Mouse (Mus musculus) ES-E14 (cell line): ENCODE measurements around the gene 2310057M21Rik. TPM values are rescaled to one million over a fixed set of nuclear protein-coding genes. Genes with fewer than 3 reads are reported as not detected.

ENCODE experiments used
- DNase-seq: peaks from one replicate; pipeline ENCODE4 v3.0.0-alpha.2; 2013; ENCODE audit warnings: low read depth, low spot score
- H3K27ac ChIP-seq: 2 replicates; pipeline ENCODE4 v1.5.1; 2012; ENCODE audit warnings: low read depth, mild to moderate bottlenecking, low read length, moderate library complexity, mixed read lengths; ENCODE audit not compliant: poor library complexity, insufficient read depth, severe bottlenecking
- H3K36me3 ChIP-seq: 2 replicates; pipeline ENCODE4 v1.6.1; 2012; ENCODE audit warnings: mild to moderate bottlenecking, low read length, moderate library complexity, mixed read lengths; ENCODE audit not compliant: control insufficient read depth, poor library complexity, insufficient read depth, severe bottlenecking
- H3K4me1 ChIP-seq, 2 experiments: fragments of 150-350 bp in 1 of 2; sonication (generic) in 1 of 2; 2 replicates each; pipeline ENCODE4 v1.6.1; 2012; ENCODE audit warnings: low read length in 2 of 2, mild to moderate bottlenecking in 1 of 2, mixed read lengths in 1 of 2; ENCODE audit not compliant: control insufficient read depth in 2 of 2, insufficient read depth in 2 of 2, poor library complexity in 1 of 2
- H3K4me3 ChIP-seq, 2 experiments: fragments of 150-350 bp in 1 of 2; sonication (generic) in 1 of 2; 2 replicates each; pipeline ENCODE4 v1.5.1; 2012; ENCODE audit warnings: low read length in 2 of 2, low read depth in 1 of 2, mild to moderate bottlenecking in 1 of 2, mixed read lengths in 1 of 2; ENCODE audit not compliant: insufficient read depth in 1 of 2, poor library complexity in 1 of 2, severe bottlenecking in 1 of 2
- H3K9ac ChIP-seq: 2 replicates; pipeline ENCODE4 v1.6.1; 2012; ENCODE audit warnings: low read depth, mild to moderate bottlenecking, low read length, mixed read lengths; ENCODE audit not compliant: poor library complexity, insufficient read depth, severe bottlenecking
- H3K9me3 ChIP-seq: fragments of 150-350 bp; sonication (generic); 2 replicates; pipeline ENCODE4 v1.6.1; 2012; ENCODE audit warnings: low read depth, mild to moderate bottlenecking, low read length; ENCODE audit not compliant: control insufficient read depth, insufficient read depth
- CHD2 ChIP-seq: IDR thresholded peaks from 2 replicates; pipeline ENCODE4 v1.6.1; 2014; ENCODE audit warnings: mild to moderate bottlenecking, low read depth, low read length, inconsistent platforms
- HCFC1 ChIP-seq: IDR thresholded peaks from 2 replicates; pipeline ENCODE4 v1.6.1; 2012; ENCODE audit warnings: low read length, inconsistent platforms, borderline replicate concordance; ENCODE audit not compliant: insufficient read depth
- MAFK ChIP-seq: IDR thresholded peaks from 2 replicates; pipeline ENCODE4 v1.6.1; 2014; ENCODE audit warnings: mild to moderate bottlenecking, low read depth, low read length, inconsistent platforms; ENCODE audit not compliant: insufficient read depth
- ZC3H11A ChIP-seq: IDR thresholded peaks from 2 replicates; pipeline ENCODE4 v1.6.1; 2012; ENCODE audit warnings: low read depth, mild to moderate bottlenecking, inconsistent platforms, low read length, borderline replicate concordance
- ZNF384 ChIP-seq: IDR thresholded peaks from 2 replicates; pipeline ENCODE4 v1.6.1; 2012; ENCODE audit warnings: low read depth, low read length, inconsistent platforms
- in situ Hi-C, 2 experiments: fragments of 600-800 bp; cut with MboI; formaldehyde crosslinking; loops; one replicate each; pipeline ENCODE4 v1.15.1; 2025; ENCODE audit warnings: low sequenced_read_pairs in 2 of 2, inconsistent platforms in 1 of 2; ENCODE audit not compliant: unreplicated experiment in 2 of 2
- total RNA-seq: library from RNA; depleted of rRNA; stranded (reverse); fragments of 300-350 nt; gene quantifications from 2 replicates; pipeline ENCODE4 v1.2.3, GENCODE M21; 2012

2310057M21Rik gene
- total RNA-seq, 1 experiment = 23.1 TPM

DNA sequence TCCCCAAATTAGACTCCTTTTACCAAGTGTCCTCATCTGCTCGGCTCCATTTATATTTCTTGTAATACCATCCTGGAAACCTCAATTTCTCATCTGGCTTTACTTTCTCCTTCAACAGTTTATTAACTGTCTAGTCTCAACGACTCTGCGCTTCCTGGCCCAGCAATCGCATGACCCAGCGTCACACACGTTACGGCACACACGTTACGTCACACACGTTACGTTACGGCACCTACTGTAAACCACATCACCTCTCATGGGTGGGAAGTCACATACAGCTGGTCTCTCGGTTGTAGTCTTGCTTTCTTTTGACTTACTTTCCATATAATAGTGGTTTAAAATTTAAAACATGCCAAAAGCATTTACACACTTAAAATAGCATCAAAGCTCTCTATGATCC is 6.5 kb downstream of the 2310057M21Rik start:
- in situ Hi-C loops = no loop called here
- Histone ChIP-seq H3K36me3 (peaks cover 23% of the 10 kb centered on the region), H3K27ac (no peak overlapping the region), H3K9me3 (no peaks in the 10 kb centered on the region), H3K4me1 (no peaks in the 10 kb centered on the region), H3K9ac (no peak overlapping the region), H3K4me3 (no peak overlapping the region)
- DNase-seq = no peak
- TF ChIP-seq CHD2 = no peak

- Histone ChIP-seq H3K9ac (no peak overlapping the region), H3K4me1 (peaks cover 0 to 2% of the 10 kb centered on the region in 2 experiments; a peak in 1 of 4 replicates), H3K36me3 (peaks cover 23% of the 10 kb centered on the region), H3K27ac (no peak overlapping the region), H3K4me3 (no peak overlapping the region), H3K9me3 (no peaks in the 10 kb centered on the region)
- no peak for TF ChIP-seq HCFC1
- TF ChIP-seq MAFK = no peak
- TF ChIP-seq CHD2 = no peak
- no peak for TF ChIP-seq ZNF384
- no peak for TF ChIP-seq ZC3H11A
- no peak for DNase-seq
- in situ Hi-C loops = no loop called here
Observed at GRCm38 (mm10) chr7:131345856-131346541, 16.6 kb downstream of the 2310057M21Rik start.

GRCm38 (mm10) chr7:131337502-131338068 is 25.0 kb downstream of the 2310057M21Rik start:
- Histone ChIP-seq H3K9ac (peak overlapping the region; percentile 43; the same call in 1 of the 2 replicates), H3K4me1 (peaks cover 0 to 4% of the 10 kb centered on the region in 2 experiments; a peak in 2 of 4 replicates), H3K9me3 (no peaks in the 10 kb centered on the region), H3K27ac (no peak overlapping the region), H3K36me3 (peaks cover 10% of the 10 kb centered on the region), H3K4me3 (no peak overlapping the region)
- no peak for DNase-seq
- in situ Hi-C loops = no loop called here
- TF ChIP-seq ZNF384 (0 out of 2 replicates have a peak, but pooled peaks have one; percentile 20), CHD2 (no peak)

GRCm38 (mm10) chr7:131333564-131333963 is 29.0 kb downstream of the 2310057M21Rik start, which contains the start of gene Fam24a:
Fam24a (plus strand) TSS chr7:131333864.
- DNase-seq = no peak
- no peak for TF ChIP-seq ZC3H11A
- TF ChIP-seq MAFK = no peak
- no peak for TF ChIP-seq CHD2
- TF ChIP-seq HCFC1 = no peak
- TF ChIP-seq ZNF384 = no peak
- no peaks in the 10 kb centered on the region for H3K9me3 ChIP-seq
- no peaks in the 10 kb centered on the region for H3K36me3 ChIP-seq
- no peak within 1 kb of the TSS for H3K27ac ChIP-seq
- peaks cover 0 to 4% of the 10 kb centered on the region in 2 experiments; a peak in 2 of 4 replicates for H3K4me1 ChIP-seq
- no peak within 1 kb of the TSS for H3K4me3 ChIP-seq
- in situ Hi-C loops = no loop called here
- no peak within 1 kb of the TSS for H3K9ac ChIP-seq

DNA sequence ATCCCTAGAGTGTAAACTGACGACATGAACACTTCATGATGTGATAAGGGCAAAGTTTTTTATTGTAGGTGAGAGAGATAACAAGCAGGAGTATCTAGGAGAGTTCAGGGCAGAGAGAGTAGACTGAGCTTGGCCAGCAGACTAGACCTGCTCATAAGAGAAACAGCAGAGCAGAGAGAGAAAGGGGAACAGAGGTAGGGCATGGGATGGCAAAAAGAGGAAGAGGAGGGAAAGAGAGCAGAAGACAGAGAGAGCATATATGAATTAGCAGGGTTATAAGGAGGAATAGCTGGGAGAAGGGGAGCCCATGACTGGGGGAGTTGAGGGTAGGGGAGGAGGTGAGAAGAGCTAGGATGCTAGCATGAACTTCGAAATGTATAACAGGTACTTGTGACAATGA is 30.9 kb downstream of the 2310057M21Rik start:
- DNase-seq = no peak
- Histone ChIP-seq H3K9me3 (no peaks in the 10 kb centered on the region), H3K9ac (no peak overlapping the region), H3K36me3 (no peaks in the 10 kb centered on the region), H3K4me3 (no peak overlapping the region), H3K4me1 (no peaks in the 10 kb centered on the region), H3K27ac (no peak overlapping the region)
- in situ Hi-C loops = no loop called here
- TF ChIP-seq ZC3H11A (no peak), MAFK (no peak), ZNF384 (no peak)
